Mouse (Mus musculus): Measurements from ENCODE around the gene Nfyc. TPM values are rescaled to one million over a fixed set of nuclear protein-coding genes. Genes with fewer than 3 reads are reported as not detected.

Gene Nfyc
- polyA plus RNA-seq, 1 experiment, result 150 TPM

GRCm38 (mm10) chr4:120822191-120822911, 9.0 kb downstream of the Nfyc start:
- 94% methylated on average over 2 of the region's 2 CpGs for WGBS

GRCm38 (mm10) chr4:120819871-120820270, 11.5 kb downstream of the Nfyc start:
- TF ChIP-seq CTCF (IDR thresholded peaks at IDR 0.05; ENCODE audit: borderline replicate concordance, insufficient read depth, low read depth, low read length) (no peak), POLR2A (IDR thresholded peaks at IDR 0.05; ENCODE audit: borderline replicate concordance, insufficient read depth, low read length) (no peak)
- WGBS, result 92% methylated on average over 2 of the region's 2 CpGs

More at GRCm38 (mm10) chr4:120822191-120822911, 9.0 kb downstream of the Nfyc start:
- no peak overlapping the region for H3K4me3 ChIP-seq (replicated peaks; ENCODE audit: insufficient read depth, low read depth, low read length)
- H3K4me1 ChIP-seq (ENCODE audit: control insufficient read depth, insufficient read depth, low read length), result peaks cover 2% of the 10 kb centered on the region; the same call in 1 of the 2 replicates
- H3K27me3 ChIP-seq (ENCODE audit: control insufficient read depth, insufficient read depth, low read length), result no peaks in the 10 kb centered on the region
- TF ChIP-seq POLR2A (IDR thresholded peaks at IDR 0.05; ENCODE audit: borderline replicate concordance, insufficient read depth, low read length) (no peak), CTCF (IDR thresholded peaks at IDR 0.05; ENCODE audit: borderline replicate concordance, insufficient read depth, low read depth, low read length) (no peak)
- no peak for DNase-seq
- H3K27ac ChIP-seq (ENCODE audit: insufficient read depth, low read length), result no peak overlapping the region

DNA sequence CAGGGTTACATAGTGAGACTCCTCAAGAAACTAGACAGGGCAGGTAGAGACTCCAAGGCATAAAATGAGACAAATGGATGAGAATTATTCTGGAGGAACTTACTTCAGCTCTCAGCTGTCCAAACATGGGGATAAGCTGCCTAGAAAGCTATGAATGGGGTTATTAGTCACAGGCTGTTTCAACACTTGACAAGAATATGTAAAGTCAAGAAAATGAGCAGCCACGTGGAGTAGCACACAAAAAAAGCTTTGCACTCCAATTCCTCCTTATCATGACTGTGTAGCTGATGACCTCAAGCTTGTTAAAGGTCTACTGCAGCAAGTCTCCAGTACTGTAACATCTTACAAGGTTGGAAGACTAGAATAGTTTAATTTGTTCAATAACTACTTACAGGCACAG, 12.1 kb downstream of the Nfyc start:
- no peak overlapping the region for H3K27ac ChIP-seq (ENCODE audit: insufficient read depth, low read length)
- 77% methylated on average over 1 of the region's 1 CpGs for WGBS
- no peaks in the 10 kb centered on the region for H3K27me3 ChIP-seq (ENCODE audit: control insufficient read depth, insufficient read depth, low read length)
- TF ChIP-seq POLR2A (IDR thresholded peaks at IDR 0.05; ENCODE audit: borderline replicate concordance, insufficient read depth, low read length) (no peak), CTCF (IDR thresholded peaks at IDR 0.05; ENCODE audit: borderline replicate concordance, insufficient read depth, low read depth, low read length) (no peak)
- no peak overlapping the region for H3K4me3 ChIP-seq (replicated peaks; ENCODE audit: insufficient read depth, low read depth, low read length)
- peaks cover 2% of the 10 kb centered on the region; the same call in 1 of the 2 replicates for H3K4me1 ChIP-seq (ENCODE audit: control insufficient read depth, insufficient read depth, low read length)
- DNase-seq, result no peak

More at GRCm38 (mm10) chr4:120819871-120820270, 11.5 kb downstream of the Nfyc start:
- Histone ChIP-seq H3K27me3 (ENCODE audit: control insufficient read depth, insufficient read depth, low read length) (no peaks in the 10 kb centered on the region), H3K4me1 (ENCODE audit: control insufficient read depth, insufficient read depth, low read length) (peaks cover 2% of the 10 kb centered on the region; the same call in 1 of the 2 replicates), H3K27ac (ENCODE audit: insufficient read depth, low read length) (no peak overlapping the region), H3K4me3 (replicated peaks; ENCODE audit: insufficient read depth, low read depth, low read length) (no peak overlapping the region)
- DNase-seq, result no peak

- TF ChIP-seq POLR2A (IDR thresholded peaks at IDR 0.05; ENCODE audit: borderline replicate concordance, insufficient read depth, low read length) (no peak), CTCF (IDR thresholded peaks at IDR 0.05; ENCODE audit: borderline replicate concordance, insufficient read depth, low read depth, low read length) (no peak)
- Histone ChIP-seq H3K27ac (ENCODE audit: insufficient read depth, low read length) (no peak overlapping the region; the same call in 1 of the 2 replicates), H3K4me1 (ENCODE audit: control insufficient read depth, insufficient read depth, low read length) (no peaks in the 10 kb centered on the region), H3K27me3 (ENCODE audit: control insufficient read depth, insufficient read depth, low read length) (no peaks in the 10 kb centered on the region), H3K4me3 (replicated peaks; ENCODE audit: insufficient read depth, low read depth, low read length) (no peak overlapping the region)
- no peak for DNase-seq
- WGBS, result 63% methylated on average over 2 of the region's 2 CpGs
Measured at GRCm38 (mm10) chr4:120817951-120818350, 13.4 kb downstream of the Nfyc start.

GRCm38 (mm10) chr4:120817002-120817774, 14.2 kb downstream of the Nfyc start:
- H3K27me3 ChIP-seq (ENCODE audit: control insufficient read depth, insufficient read depth, low read length), result no peaks in the 10 kb centered on the region
- no peaks in the 10 kb centered on the region for H3K4me1 ChIP-seq (ENCODE audit: control insufficient read depth, insufficient read depth, low read length)
- WGBS, result 53% methylated on average over 3 of the region's 3 CpGs
- TF ChIP-seq POLR2A (IDR thresholded peaks at IDR 0.05; ENCODE audit: borderline replicate concordance, insufficient read depth, low read length), result no peak
- TF ChIP-seq CTCF (IDR thresholded peaks at IDR 0.05; ENCODE audit: borderline replicate concordance, insufficient read depth, low read depth, low read length), result no peak
- H3K4me3 ChIP-seq (replicated peaks; ENCODE audit: insufficient read depth, low read depth, low read length), result no peak overlapping the region
- no peak overlapping the region for H3K27ac ChIP-seq (ENCODE audit: insufficient read depth, low read length)
- DNase-seq, result no peak

DNA sequence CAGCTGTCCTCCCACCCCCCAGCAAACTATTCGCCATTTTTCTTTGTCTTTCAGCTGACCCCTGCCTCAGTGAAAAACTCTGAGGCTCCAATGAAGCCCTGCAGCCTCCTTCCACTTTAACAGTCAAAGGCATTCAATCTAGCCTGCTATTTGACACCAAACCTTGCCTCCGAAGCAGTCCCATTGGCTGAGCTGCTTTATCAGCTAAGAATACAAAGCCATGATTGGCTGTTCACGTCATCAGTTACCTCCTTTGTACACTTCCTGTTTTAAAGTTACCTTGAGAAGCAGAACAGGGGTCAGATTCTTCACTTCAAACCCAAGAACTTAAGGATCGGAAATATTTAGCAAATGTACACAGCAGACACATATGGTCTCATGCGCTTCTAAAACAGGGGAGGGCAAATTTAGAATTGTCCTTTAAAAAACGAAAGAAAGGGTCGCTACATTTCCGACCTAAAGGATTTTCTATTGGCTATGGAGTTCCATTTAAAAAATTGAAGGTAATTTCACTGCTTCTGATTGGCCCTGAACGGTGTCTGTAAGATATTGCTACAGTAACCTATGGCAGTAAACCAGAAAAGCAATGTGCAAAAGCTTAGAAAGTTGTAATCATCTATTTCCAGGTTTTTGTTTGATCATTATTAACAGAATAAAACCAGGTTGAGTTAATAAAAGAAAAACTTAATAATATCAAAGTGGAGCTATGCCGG, 15.6 kb downstream of the Nfyc start:
- H3K27me3 ChIP-seq (ENCODE audit: control insufficient read depth, insufficient read depth, low read length), result no peaks in the 10 kb centered on the region
- WGBS, result 7% methylated on average over 10 of the region's 10 CpGs
- H3K4me1 ChIP-seq (ENCODE audit: control insufficient read depth, insufficient read depth, low read length), result no peaks in the 10 kb centered on the region
- peak overlapping the region; percentile 72 for H3K4me3 ChIP-seq (replicated peaks; ENCODE audit: insufficient read depth, low read depth, low read length)
- peak overlapping the region; percentile 44 for H3K27ac ChIP-seq (ENCODE audit: insufficient read depth, low read length)
- TF ChIP-seq POLR2A (IDR thresholded peaks at IDR 0.05; ENCODE audit: borderline replicate concordance, insufficient read depth, low read length) (peak; percentile 57; the same call in 1 of the 2 replicates), CTCF (IDR thresholded peaks at IDR 0.05; ENCODE audit: borderline replicate concordance, insufficient read depth, low read depth, low read length) (no peak)
- DNase-seq, result peak; percentile 72 to 92

DNA sequence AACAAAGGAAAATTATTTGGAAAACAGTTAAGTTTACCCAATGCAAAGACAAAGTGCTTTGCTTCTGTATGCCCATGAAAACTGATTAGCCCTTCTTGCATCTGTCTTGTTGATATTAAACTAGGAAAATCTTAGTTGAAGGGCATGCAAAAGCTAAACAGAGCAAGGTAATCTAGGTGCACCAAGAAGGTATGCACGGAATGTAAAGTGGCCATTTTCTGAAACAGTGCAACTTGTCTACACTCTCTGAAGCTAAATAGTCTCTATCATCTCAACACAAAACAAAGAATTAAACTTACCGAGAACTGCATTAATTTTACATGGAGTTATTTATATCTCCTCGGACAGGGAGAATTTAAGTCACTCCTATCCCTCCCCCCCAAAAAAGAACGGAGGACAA, 16.2 kb downstream of the Nfyc start:
- TF ChIP-seq CTCF (IDR thresholded peaks at IDR 0.05; ENCODE audit: borderline replicate concordance, insufficient read depth, low read depth, low read length), result no peak
- no peak for TF ChIP-seq POLR2A (IDR thresholded peaks at IDR 0.05; ENCODE audit: borderline replicate concordance, insufficient read depth, low read length)
- 1% methylated on average over 4 of the region's 4 CpGs for WGBS
- Histone ChIP-seq H3K27ac (ENCODE audit: insufficient read depth, low read length) (peak overlapping the region; percentile 44), H3K4me3 (replicated peaks; ENCODE audit: insufficient read depth, low read depth, low read length) (peak overlapping the region; percentile 72), H3K4me1 (ENCODE audit: control insufficient read depth, insufficient read depth, low read length) (no peaks in the 10 kb centered on the region), H3K27me3 (ENCODE audit: control insufficient read depth, insufficient read depth, low read length) (no peaks in the 10 kb centered on the region)
- no peak for DNase-seq
